Mouse (Mus musculus) fat pad, adult 2 months (tissue): Measurements from ENCODE around the gene Nhsl2.

Source experiments
- DNase-seq: peaks from one replicate; pipeline ENCODE4 v3.0.0-alpha.2; 2011; ENCODE audit warnings: low read depth, low spot score; ENCODE audit errors: extremely low read depth

Nhsl2 gene

DNA sequence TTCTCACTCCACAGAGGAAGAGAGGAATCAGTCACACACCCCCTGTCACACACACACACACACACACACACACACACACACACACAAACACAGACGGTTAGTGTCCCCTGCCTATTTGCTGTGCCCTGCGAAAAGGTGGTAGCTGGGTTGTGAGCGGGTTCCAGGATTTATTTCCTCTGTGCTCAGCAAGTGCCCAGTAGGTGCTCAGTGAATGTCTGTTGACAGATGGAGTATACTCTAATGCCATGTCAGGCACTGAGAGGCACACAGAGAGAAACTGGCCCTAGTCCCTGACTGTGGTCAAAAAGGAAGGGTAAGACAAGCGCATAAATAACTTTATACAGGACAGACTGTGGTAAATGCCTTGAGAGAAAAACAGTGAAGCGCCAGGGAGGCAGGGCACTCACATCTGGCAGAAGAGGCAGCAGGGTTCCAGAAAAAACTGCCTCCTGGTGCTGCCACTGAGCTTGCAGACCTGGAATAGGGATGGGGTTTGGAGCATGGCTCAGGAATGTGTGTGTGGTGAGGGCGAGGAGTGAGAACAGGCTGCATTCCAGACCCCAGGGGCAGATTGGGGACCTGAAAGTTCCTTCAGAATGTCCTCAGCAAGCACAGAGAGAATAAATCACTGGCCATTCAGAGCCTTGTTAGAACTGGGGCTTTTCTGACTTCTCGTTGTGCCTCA is 52.8 kb downstream of the Nhsl2 start:
- no peak for DNase-seq

DNA sequence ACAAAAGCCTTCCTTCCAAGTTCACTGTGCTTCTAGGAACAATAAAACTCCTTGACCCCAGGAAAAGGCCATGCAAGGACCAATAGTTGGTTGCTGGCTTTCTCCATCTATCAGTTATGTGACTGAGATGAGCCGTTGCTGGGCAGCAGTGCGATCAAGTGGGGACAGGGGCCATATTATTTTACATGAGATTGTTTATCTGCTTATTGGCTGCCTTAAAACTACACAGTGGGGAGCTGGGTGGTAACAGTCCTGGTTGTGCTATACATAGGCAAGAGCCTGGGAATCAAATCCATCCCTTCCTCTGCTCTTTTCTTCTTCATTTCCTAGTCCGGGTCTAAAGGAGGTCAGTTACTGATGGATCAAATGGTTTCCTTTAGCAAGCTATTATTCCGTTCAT is 53.4 kb downstream of the Nhsl2 start:
- DNase-seq, result no peak

DNA sequence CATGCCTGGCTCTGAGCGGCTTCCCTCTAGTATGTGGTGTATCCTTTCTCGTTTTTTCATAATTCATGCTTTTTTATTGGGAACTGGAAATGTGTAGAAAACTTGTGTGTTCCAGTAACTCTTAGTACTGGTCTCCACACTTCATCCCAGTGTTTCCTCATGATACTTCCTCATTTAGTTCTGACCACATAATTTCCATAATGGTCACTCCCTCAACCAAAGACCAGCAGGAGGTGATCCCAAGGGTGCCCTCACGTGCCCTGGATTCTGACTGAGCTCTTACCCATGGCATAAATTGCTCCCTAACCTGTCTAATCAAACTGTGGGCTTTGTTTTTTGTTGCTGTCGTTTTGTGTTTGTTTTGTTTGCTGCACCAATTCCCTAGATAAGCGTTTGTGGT is 58.1 kb downstream of the Nhsl2 start:
- no peak for DNase-seq

DNA sequence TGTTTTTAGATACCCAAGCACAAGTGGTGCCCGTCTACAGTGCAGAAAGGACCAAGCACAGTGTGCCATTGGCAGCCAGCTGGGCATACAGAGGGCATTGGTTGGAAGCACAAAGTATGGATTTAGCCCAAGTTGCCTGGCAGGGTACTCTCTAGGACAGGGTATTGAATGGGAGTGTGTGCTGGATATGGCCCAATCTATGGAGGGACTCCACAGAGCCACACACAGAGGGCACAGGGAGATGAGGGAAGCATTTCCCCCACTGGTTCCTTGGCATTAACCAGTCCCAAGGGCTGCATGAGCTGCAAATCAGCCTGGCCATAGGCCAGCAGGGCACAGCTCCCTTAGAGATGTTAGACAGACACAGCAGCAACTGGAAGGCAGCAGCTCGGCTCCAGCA is 79.9 kb downstream of the Nhsl2 start:
- DNase-seq, result no peak

DNA sequence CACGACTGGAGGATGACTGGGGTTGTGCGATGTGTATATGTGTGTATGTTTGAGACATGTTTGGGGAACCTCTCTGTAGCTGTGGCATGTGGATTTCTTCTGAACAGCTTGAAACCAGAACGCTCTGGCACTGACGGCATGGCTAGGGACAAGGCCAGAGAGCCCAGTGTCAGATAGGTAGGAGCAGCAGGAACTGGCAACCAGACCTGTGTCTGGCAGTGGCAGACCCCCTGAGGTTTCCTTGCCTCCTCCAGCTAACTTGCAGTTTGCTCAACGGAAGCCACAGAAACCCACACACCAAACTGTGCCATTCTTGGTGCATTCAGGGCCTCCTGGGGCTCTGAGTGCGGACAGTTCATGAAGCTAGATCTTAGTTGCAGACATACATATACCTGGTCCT is 81.1 kb downstream of the Nhsl2 start:
- DNase-seq, result no peak

DNA sequence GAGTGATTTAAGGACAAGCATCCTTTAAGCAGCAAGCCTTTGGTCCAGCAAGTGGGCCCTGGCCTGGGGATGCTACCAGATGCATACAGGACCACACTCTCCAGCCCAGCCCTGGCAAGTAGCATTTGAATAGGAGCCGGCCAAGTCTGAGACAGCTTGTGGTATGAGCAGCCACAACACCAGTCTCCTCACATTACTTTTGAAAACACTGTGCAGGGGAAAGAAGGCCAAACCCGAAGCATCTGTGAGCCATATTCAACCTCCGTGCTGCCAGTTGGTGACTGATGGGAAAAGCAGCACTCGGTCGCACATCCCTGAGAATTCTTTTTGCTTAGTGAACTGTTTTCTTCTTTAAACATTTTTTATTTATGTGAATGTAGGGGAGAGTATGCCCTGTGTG is 81.8 kb downstream of the Nhsl2 start:
- no peak for DNase-seq

DNA sequence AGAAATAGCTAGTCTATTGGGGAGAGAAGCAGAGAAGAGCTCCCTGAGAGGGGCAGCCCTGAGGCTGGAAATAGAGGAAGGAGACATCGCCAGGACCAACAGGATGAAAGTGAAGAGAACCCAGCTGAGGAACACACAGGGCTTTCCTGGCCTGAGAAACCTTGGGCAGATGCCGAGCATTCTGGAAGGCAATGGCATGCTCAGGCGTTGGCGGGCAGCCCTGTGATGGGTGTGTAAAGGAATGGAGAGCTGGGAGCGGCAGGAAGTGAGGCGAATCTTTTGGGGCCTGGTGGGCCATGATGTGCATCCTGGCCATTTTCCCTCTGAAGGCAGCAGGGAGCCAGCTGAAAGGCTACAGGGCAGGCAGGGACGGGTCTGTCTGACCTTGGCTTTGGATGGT is 83.1 kb downstream of the Nhsl2 start:
- no peak for DNase-seq

DNA sequence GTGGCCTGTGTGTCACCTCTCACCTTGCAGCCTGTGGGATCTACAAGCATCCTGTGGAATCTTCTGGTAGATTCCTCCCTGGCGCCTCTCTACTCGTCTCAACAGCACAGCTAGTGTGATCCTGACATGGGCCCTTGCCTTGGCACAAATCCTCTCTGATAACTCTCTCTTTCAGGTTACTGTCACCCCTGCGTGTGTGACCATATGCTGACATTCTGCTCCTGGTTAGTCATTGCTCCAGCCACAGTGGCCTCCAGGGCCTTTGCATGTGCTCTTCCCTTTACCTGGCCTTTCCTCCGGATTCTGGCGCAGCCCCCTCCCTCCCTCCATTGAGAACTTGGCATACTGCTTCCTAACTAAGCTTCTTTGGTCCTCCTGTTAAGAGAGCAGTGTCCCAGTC is 84.2 kb downstream of the Nhsl2 start:
- no peak for DNase-seq

DNA sequence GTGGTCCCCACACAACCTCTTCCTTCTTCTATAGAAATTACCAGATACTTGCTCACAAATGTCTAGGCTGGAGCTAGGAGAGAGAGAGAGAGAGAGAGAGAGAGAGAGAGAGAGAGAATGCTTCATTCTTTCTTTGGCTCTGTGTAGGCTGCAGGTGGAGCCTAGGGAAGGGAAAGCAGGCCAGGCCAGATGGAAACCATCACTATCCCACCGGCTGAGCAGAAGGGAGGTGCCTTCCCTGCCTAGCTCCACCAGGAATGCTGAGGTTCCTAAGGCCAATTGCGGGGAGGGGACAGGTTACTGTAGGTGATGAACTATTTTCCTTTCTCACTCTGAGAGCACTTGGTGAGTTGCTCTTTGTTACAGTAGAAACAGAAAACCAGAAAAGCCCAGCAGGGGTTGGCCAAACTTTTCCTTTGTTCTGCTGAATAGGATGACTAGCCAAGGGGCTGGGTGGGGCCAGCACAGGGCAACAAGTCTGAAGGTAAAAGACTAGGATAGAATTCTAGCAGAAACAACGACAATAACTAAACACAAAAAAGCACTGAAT is 86.2 kb downstream of the Nhsl2 start:
- DNase-seq, result no peak

DNA sequence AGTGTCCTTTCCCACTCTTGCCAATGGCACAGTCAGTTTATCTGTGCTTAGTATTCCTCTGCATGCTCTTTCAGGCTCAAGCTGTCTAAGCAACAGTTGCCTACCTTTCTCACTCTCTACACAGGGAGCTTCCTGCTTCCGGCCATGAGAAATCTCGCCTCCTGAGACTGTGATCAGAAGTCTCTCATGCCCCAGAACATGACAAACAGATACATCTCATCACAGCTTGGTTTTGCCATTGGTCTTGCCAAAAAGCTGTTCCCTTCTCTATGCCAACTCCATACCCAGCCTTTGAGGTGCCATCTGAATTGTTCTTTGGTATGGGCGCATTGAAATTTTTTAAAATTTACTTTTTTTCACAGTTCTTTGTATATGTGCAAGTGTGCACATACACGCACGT is 90.3 kb downstream of the Nhsl2 start:
- no peak for DNase-seq

DNA sequence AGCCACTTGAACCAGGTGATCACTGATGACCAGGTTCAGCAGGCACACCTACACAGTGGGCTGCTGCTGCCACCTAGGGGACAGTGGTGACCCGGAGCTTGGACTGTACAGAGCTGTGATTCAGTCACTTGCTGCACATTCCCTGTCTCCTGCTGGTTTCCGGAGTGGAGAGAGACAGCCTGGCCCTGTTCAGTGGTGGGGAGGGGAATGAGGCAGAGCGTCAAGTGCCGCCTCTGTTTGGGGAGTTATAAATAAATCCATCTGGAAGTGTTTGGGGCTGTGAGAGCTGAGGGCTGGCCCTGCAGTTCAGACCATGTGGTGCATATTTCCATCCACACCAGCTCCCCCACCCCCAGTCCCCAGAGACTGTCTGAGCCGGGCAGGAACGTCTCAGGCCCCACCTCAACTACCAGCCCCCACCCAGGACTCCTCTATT is 93.3 kb downstream of the Nhsl2 start:
- DNase-seq, result no peak

DNA sequence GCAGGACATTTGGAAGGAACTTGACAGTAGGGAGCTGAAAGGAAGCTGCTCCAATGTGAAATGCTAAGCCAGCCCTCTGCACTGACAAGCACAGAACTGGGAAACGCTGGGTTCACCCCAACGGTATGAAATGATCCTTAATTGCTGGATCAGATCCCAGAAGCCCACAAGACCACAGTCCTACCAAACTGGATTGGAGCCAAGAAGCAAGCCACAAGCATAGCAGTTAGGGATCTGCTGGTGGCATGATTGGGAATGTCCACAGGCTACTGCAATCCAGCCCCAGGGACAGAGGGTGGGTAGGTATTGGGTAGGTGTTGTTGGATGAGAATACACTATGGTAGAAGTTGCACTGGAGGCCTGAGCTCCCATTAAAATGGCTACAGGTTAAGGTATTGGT is 94.6 kb downstream of the Nhsl2 start:
- no peak for DNase-seq

DNA sequence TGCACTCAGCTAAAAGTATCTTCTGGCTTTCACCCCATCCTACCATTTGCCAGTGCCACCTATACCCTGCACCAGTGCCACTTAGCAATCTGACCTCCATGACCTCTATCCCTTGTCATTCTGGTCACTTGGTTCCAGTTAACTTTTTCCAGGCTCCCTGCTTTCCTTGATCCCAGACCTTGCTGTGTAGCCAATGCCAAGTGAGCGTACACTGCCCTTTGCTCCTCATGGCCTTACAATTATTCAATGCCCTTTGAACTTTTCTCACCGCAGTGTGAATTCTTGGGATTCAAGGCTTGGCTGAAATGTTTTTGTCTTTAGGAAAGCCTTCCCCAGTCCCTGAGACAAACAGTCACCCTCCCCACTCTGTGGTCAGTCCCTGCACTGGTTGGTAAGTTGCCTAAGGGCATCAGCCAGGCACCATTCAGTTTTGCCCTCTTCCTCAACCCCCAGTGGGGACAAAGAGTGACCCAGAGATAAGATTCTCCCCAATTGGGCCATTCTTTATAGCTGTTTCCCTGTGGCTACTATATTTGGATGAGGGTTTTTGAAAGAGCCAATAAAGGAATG is 95.7 kb downstream of the Nhsl2 start:
- DNase-seq, result no peak

DNA sequence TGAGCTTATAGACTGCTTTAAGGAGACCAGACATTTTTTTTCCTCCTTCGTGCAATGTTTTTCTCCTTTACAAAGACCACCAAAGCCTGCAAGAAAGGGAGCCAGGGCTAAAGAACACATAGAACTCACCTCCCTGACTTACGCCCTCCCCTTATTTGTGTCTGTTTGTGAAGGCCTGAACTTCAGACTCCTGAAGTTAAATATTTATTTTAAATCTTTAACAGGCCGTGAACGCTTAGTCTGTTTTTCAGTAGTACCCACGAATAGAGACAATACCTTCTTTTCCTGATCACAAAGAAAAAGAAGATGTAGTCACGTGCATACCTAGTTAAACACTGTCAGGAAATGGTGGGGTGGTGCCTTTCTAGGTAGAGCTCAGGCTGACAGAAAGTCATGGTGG is 103.3 kb downstream of the Nhsl2 start:
- DNase-seq, result no peak

DNA sequence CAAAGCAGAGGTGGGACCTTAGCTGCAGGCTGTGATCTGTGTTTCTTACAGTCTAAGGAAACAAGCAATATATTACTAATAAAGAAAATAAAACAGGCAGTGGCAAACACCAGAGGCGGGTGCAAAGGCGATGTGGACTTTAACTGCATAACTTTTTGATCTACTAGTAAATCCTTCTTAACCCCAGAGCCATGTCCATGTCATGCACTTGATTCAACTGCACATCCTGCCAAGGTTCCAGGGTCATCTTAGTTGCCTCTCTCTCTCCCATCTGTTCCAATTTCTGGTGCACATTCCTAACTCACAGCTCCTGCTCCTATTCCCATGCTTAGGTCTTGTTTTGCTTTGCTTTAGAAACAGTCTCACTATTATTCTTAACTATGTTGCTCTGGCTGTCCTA is 104.1 kb downstream of the Nhsl2 start:
- no peak for DNase-seq

DNA sequence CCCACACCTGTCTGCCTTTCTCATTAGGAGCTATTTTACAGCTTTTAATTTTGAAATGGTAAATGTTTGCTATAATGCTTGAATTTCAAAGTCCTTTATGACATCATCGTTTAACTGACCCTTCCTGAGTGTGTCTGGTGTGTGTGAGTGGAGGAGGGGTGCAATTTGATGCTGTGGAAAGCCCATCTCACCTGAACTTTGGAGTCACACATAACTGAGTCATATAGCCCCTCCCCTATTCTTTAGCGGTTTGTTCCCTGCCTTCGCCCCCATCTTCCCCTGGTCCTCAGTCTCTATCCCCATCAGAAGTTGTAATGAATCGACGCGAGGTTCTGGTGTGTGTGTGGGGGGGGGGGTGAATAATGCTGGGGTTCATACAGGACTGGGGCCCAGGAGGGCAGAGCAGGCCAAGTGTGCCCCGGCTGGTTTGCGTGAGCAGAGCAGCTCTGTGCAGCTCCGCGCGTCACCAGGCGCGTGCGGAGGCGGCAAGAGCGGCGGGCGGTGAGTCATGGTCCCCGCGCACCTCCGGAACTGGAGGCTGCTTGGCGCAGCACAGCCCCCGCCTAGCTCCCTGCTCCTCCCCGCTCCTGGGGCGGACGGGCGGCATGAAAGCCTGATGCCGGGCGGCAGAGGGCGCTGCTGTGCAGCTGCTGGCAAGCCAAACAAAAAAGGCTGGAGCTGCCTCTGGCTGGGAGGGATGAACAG is 104.8 kb downstream of the Nhsl2 start:
- no peak for DNase-seq

DNA sequence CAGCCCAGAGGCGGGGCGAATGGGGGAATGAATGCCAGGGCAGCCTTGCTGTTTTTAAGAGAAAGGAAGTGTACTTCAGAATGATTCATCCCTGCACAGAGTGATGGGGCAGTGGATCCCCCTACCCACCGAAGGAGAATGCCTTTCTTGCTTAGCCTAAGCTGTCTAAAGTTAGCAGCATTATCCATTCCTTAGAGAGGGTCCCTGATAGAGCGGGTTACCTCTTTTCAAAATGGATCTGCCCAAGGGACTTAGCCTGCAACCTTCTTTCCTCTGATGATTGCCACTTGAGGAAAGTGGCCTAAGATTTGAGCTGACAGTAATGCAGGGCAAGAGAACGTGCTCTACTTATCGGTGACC is 105.3 kb downstream of the Nhsl2 start:
- no peak for DNase-seq

DNA sequence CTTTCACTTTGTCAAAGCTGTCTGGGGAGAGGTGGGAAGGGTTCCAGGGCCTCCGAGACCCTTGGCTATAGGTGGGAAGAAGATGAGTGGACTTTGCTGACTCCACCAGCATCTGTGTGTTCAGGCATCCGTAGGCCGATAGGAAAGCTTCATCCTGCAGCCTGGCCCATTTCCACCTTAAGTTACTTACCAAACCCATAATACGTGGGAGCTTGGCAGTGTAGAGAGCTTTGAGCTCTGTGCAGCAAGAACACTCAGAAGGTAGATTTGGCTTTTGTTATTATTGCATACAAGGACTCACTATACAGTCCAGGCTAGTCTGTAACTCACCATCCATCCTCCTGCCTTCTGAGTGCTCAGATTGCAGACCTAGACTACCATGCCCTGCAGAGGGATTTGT is 112.7 kb downstream of the Nhsl2 start:
- no peak for DNase-seq

DNA sequence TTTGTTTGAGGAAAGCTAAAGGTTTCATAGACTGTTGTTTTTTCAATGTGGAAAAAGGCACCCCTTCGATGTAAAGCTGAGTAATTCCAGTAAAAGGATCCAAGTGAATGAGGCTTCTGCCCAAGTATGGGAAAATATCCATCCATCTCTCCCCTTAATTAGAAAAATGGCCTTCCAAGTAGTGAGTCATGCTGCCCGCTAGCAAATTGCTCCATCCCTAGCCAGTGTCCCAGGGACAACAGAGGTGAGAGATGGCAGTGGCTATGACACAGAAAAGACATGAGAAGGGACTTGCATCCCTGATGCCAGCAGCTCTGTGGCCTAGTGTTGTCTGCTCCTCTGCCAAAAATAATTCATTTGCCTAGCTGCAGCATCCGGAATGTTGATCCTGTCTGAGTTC is 114.5 kb downstream of the Nhsl2 start:
- no peak for DNase-seq

DNA sequence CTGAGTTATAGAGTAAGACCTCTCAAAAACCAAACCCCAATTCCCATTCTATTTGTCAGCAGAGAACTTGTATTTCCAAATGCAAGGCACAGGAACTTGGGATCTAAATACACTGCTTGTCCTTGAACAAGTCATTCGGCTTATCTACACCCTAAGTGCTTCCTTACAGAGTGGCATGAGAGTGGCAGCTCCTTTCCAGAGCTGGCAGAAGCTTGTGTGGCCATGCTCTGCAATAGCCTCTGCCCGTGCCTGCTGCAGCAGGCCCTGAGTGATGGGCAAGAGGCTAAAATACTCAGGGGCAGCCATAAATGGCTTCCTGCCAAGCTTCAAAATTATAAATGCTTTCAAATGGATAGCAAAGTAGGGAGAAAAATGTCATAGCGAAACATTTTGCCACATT is 123.8 kb downstream of the Nhsl2 start:
- no peak for DNase-seq

DNA sequence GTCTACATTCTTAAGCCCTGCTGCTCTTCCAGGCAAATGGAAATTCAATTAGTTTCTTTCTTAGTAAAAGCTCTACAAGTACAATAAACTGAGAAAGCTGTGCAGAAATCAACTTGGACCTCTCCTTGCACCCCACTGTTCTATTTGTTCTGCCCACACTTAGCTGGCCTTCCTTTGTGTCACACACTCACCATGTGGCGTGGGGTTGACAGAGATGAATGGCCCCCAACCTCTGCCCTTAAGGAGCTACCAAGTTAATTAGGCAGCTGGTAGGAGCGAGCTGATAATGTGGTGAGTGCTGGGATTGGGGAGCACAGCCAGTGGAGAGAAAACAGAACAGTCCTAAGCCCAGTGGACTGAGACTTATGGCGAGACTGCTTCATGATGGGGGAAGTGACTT is 127.7 kb downstream of the Nhsl2 start:
- DNase-seq, result no peak

DNA sequence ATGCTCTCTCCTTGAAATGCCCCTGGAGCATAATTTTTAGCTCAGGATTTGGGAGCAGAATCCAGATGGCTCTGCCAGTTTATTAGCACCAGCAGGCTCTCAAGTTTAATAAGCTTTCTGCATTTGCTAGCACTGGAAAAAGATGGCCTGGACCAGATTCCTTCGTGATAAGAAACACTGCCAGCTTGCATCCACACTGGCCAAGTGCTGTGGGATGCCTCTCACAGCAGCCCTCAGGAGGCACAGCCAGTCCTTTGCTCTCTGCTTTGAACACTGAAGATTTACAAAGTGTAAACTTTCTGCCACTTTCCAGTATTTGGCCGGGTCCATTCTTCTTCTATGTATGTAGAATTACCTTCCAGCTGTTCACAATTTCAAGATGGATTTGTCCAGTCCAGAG is 129.7 kb downstream of the Nhsl2 start:
- no peak for DNase-seq
